Mouse (Mus musculus) small intestine, adult 2 months (tissue): ENCODE measurements around the gene Rgcc.

Experiments used
- CTCF ChIP-seq: fragments of 200-500 bp; IDR thresholded peaks from 2 replicates; pipeline ENCODE4 v1.5.1; 2012; ENCODE audit warnings: low read depth, mild to moderate bottlenecking, control low read depth, inconsistent platforms, low read length, moderate library complexity, mixed read lengths; ENCODE audit not compliant: insufficient replicate concordance, insufficient read length; ENCODE audit errors: extremely low read depth
- POLR2A ChIP-seq: fragments of 200-500 bp; IDR thresholded peaks from 2 replicates; pipeline ENCODE4 v1.6.1; 2012; ENCODE audit warnings: low read depth, mild to moderate bottlenecking, control low read depth, inconsistent platforms, low read length, moderate library complexity

GRCm38 (mm10) chr14:79259062-79259779 lies 42.2 kb downstream of the Rgcc start:
- TF ChIP-seq CTCF (no peak), POLR2A (no peak)
